Mouse (Mus musculus) heart, adult 2 months (tissue): ENCODE results near the gene 1700012B07Rik. TPM values are rescaled to one million over a fixed set of nuclear protein-coding genes. Genes with fewer than 3 reads are reported as not detected.

Source experiments
- DNase-seq, 2 experiments: peaks; one replicate each; pipeline ENCODE4 v3.0.0; 2021
- H3K27ac ChIP-seq: fragments of 200-600 bp; 2 replicates; pipeline ENCODE4 v1.8.1; 2022
- H3K27me3 ChIP-seq: fragments of 200-500 bp; 2 replicates; pipeline ENCODE4 v1.6.1; 2012; ENCODE audit warnings: mild to moderate bottlenecking, low read length, inconsistent platforms, mixed read lengths; ENCODE audit not compliant: control insufficient read depth, insufficient read depth
- H3K36me3 ChIP-seq: fragments of 200-500 bp; 2 replicates; pipeline ENCODE4 v1.6.1; 2012; ENCODE audit warnings: low read length, inconsistent platforms; ENCODE audit not compliant: control insufficient read depth, insufficient read depth
- H3K4me1 ChIP-seq: fragments of 200-500 bp; 2 replicates; pipeline ENCODE4 v1.6.1; 2011; ENCODE audit warnings: low read length; ENCODE audit not compliant: control insufficient read depth, insufficient read depth
- H3K4me3 ChIP-seq: fragments of 200-600 bp; 2 replicates; pipeline ENCODE4 v1.8.1; 2022
- H3K79me2 ChIP-seq: fragments of 200-500 bp; replicated peaks from 2 replicates; pipeline ENCODE4 v1.6.1; 2012; ENCODE audit warnings: mild to moderate bottlenecking, inconsistent platforms, low read length, moderate library complexity, mixed read lengths; ENCODE audit not compliant: control insufficient read depth, insufficient read depth
- H3K9ac ChIP-seq: fragments of 200-500 bp; 2 replicates; pipeline ENCODE4 v1.6.1; 2012; ENCODE audit warnings: low read depth, mild to moderate bottlenecking, control low read depth, inconsistent platforms, low read length, mixed read lengths
- CTCF ChIP-seq: fragments of 200-600 bp; IDR thresholded peaks from 2 replicates; pipeline ENCODE4 v1.8.1; 2022; ENCODE audit warnings: antibody characterized with exemption, mild to moderate bottlenecking, moderate library complexity
- EP300 ChIP-seq: fragments of 200-500 bp; IDR thresholded peaks from 2 replicates; pipeline ENCODE4 v1.6.1; 2011; ENCODE audit warnings: low read depth, low read length, control low read depth; ENCODE audit not compliant: insufficient read depth
- POLR2A ChIP-seq: fragments of 200-500 bp; IDR thresholded peaks from 2 replicates; pipeline ENCODE4 v1.6.1; 2011; ENCODE audit warnings: mild to moderate bottlenecking, low read depth, low read length, control low read depth; ENCODE audit not compliant: insufficient read depth
- WGBS: fragments of 180-500 bp; shearing (Covaris S2); methylation state at CpG from one replicate; pipeline ENCODE4 v1.1.7; 2018; 5-methylcytosine and 5-hydroxymethylcytosine counted together
- intact Hi-C: fragments of 180-260 bp; cut with DNase I; formaldehyde crosslinking; loops from one replicate; pipeline ENCODE4 v1.15.1; 2025
- polyA plus RNA-seq: library from polyadenylated mRNA; depleted of rRNA; stranded (reverse); fragments of >200 nt; gene quantifications from 2 replicates; pipeline ENCODE4 v1.2.3, GENCODE M21; 2012
- total RNA-seq, 2 experiments: library from RNA; stranded (reverse); gene quantifications; 2 replicates each; pipeline ENCODE4 v1.2.3; 2021

The 1700012B07Rik gene
- total and polyA plus RNA-seq, 3 experiments: not detected

GRCm38 (mm10) chr11:109859441-109859840, 31.6 kb upstream of the 1700012B07Rik start:
- Histone ChIP-seq H3K27me3 (no peaks in the 10 kb centered on the region), H3K4me3 (no peak overlapping the region), H3K9ac (no peak overlapping the region), H3K27ac (no peak overlapping the region), H3K79me2 (no peaks in the 10 kb centered on the region), H3K4me1 (peaks cover 2% of the 10 kb centered on the region), H3K36me3 (no peaks in the 10 kb centered on the region)
- intact Hi-C loops: no loop called here
- TF ChIP-seq EP300 (no peak), CTCF (no peak), POLR2A (no peak)
- WGBS: 92% methylated on average over 4 of the region's 4 CpGs
- DNase-seq: no peak

GRCm38 (mm10) chr11:109857086-109857485, 29.2 kb upstream of the 1700012B07Rik start:
- intact Hi-C loops: no loop called here
- DNase-seq: peak in 1 of 2 experiments; percentile 22
- TF ChIP-seq CTCF (no peak), EP300 (no peak), POLR2A (no peak)
- Histone ChIP-seq H3K36me3 (no peaks in the 10 kb centered on the region), H3K4me3 (no peak overlapping the region), H3K4me1 (peaks cover 2% of the 10 kb centered on the region), H3K27me3 (no peaks in the 10 kb centered on the region), H3K9ac (no peak overlapping the region), H3K27ac (no peak overlapping the region), H3K79me2 (no peaks in the 10 kb centered on the region)
- 69% methylated on average over 10 of the region's 10 CpGs for WGBS

- H3K27ac ChIP-seq: no peak overlapping the region
- TF ChIP-seq EP300 (no peak), POLR2A (no peak), CTCF (no peak)
- no peaks in the 10 kb centered on the region for H3K4me1 ChIP-seq
- no peak for DNase-seq
- H3K79me2 ChIP-seq: no peaks in the 10 kb centered on the region
- H3K4me3 ChIP-seq: no peak overlapping the region
- no peak overlapping the region for H3K9ac ChIP-seq
- 83% methylated on average over 8 of the region's 8 CpGs for WGBS
- no peaks in the 10 kb centered on the region for H3K36me3 ChIP-seq
- no peaks in the 10 kb centered on the region for H3K27me3 ChIP-seq
- intact Hi-C loops: no loop called here
Measured at GRCm38 (mm10) chr11:109854056-109854455, 26.2 kb upstream of the 1700012B07Rik start.

- H3K4me3 ChIP-seq: no peak overlapping the region
- intact Hi-C loops: no loop called here
- 77% methylated on average over 17 of the region's 17 CpGs for WGBS
Measured at GRCm38 (mm10) chr11:109853228-109853966, 25.6 kb upstream of the 1700012B07Rik start.

GRCm38 (mm10) chr11:109851996-109852395, 24.1 kb upstream of the 1700012B07Rik start:
- no peaks in the 10 kb centered on the region for H3K27me3 ChIP-seq
- H3K9ac ChIP-seq: no peak overlapping the region
- no peaks in the 10 kb centered on the region for H3K36me3 ChIP-seq
- no peak overlapping the region for H3K4me3 ChIP-seq
- intact Hi-C loops: no loop called here
- 73% methylated on average over 4 of the region's 4 CpGs for WGBS
- H3K4me1 ChIP-seq: no peaks in the 10 kb centered on the region
- no peak overlapping the region for H3K27ac ChIP-seq
- H3K79me2 ChIP-seq: no peaks in the 10 kb centered on the region
- TF ChIP-seq POLR2A (no peak), CTCF (no peak), EP300 (no peak)
- DNase-seq: peak in 1 of 2 experiments; percentile 21

More at GRCm38 (mm10) chr11:109853228-109853966, 25.6 kb upstream of the 1700012B07Rik start:
- Histone ChIP-seq H3K79me2 (no peaks in the 10 kb centered on the region), H3K27me3 (no peaks in the 10 kb centered on the region), H3K27ac (no peak overlapping the region), H3K4me1 (no peaks in the 10 kb centered on the region), H3K9ac (no peak overlapping the region), H3K36me3 (no peaks in the 10 kb centered on the region)
- TF ChIP-seq POLR2A: no peak
- TF ChIP-seq EP300: no peak
- TF ChIP-seq CTCF: no peak
- DNase-seq: no peak

- no peak for DNase-seq
- Histone ChIP-seq H3K27me3 (no peaks in the 10 kb centered on the region; the same call in 1 of the 2 replicates), H3K9ac (no peak overlapping the region), H3K36me3 (no peaks in the 10 kb centered on the region), H3K4me3 (no peak overlapping the region), H3K27ac (no peak overlapping the region), H3K4me1 (peaks cover 3% of the 10 kb centered on the region), H3K79me2 (no peaks in the 10 kb centered on the region)
- 51% methylated on average over 7 of the region's 7 CpGs for WGBS
- TF ChIP-seq CTCF: no peak
- TF ChIP-seq EP300: no peak
- TF ChIP-seq POLR2A: no peak
- intact Hi-C loops: no loop called here
Measured at GRCm38 (mm10) chr11:109846343-109846742, 18.5 kb upstream of the 1700012B07Rik start.
